9 mouse cellular contexts compared by ENCODE assay signal in genomic region chr10:126935556-126936381, GRCm38 (mm10). TPM values are rescaled to one million over a fixed set of nuclear protein-coding genes. Genes with fewer than 3 reads are reported as not detected.
DNase-seq lines count a peak whose midpoint lies in the region; ATAC-seq lines count a peak whose summit lies in the region.
"Had no signal": no experiment of that assay in that cellular context is flagged by ENCODE, and none has a peak within 500 bp of the region (broad histone marks: within the 10 kb centered on the region; RNA-seq: fewer than 3 reads in every experiment).

No protein-coding gene starts in this region.

- H3K27ac ChIP-seq in embryonic facial prominence, embryonic 13.5 days, result peak overlapping the region; percentile 98

- intact Hi-C loops in left cerebral cortex, postnatal 4 days (cut with DNase I), result no loop called here

- H3K27me3 ChIP-seq in embryonic facial prominence, embryonic 13.5 days, result no peaks in the 10 kb centered on the region

- 0 out of 2 replicates have a peak, but pooled peaks cover 3% of the 10 kb centered on the region for H3K9me3 ChIP-seq in embryonic facial prominence, embryonic 13.5 days

- H3K9ac ChIP-seq in embryonic facial prominence, embryonic 13.5 days, result peak overlapping the region; percentile 27

- H3K4me1 ChIP-seq in embryonic facial prominence, embryonic 13.5 days, result peaks cover 45% of the 10 kb centered on the region

- 36% methylated on average over 18 of the region's 18 CpGs for WGBS in embryonic facial prominence, embryonic 13.5 days

- H3K4me3 ChIP-seq in embryonic facial prominence, embryonic 13.5 days, result no peak overlapping the region
- H3K4me3 ChIP-seq: megakaryocyte, embryonic 14.5 days had no signal

- peak; percentile 37 to 58 for DNase-seq in left cerebral cortex, adult 18-20 months (ENCODE audit: low spot score in 2 of 2)
- DNase-seq in left cerebral cortex, postnatal 4 days, result no peak
- DNase-seq in layer of hippocampus, postnatal 14 days (ENCODE audit: low spot score in 2 of 2), result peak; percentile 71 to 77
- DNase-seq in right cerebral cortex, postnatal 4 days, result peak; percentile 50
- no peak for DNase-seq in spleen, adult 12 weeks (ENCODE audit: low spot score)
- no peak for DNase-seq in embryo, embryonic 10 days (ENCODE audit: low spot score)
- DNase-seq in ovary, postnatal 36 days (ENCODE audit: low spot score), result no peak

- H3K4me2 ChIP-seq in embryonic facial prominence, embryonic 13.5 days, result peak overlapping the region; percentile 31

- ATAC-seq in embryonic facial prominence, embryonic 13.5 days (ENCODE audit: insufficient number of reproducible peaks, insufficient read depth, low FRiP score, low TSS enrichment, low read depth), result peak; percentile 76

- no peaks in the 10 kb centered on the region for H3K36me3 ChIP-seq in embryonic facial prominence, embryonic 13.5 days

RNA-seq across cellular contexts. Expression of gene Atp23, which starts 34.6 kb away (rescaled TPM):
- 10 to 100 TPM in 1 of 2 experiments, 1 to 10 TPM in 1; 8.9 to 11.6 TPM for total RNA-seq in left cerebral cortex, adult 18-20 months (2021)
- total RNA-seq in left cerebral cortex, postnatal 4 days (2021), result 10 to 100 TPM in 1 of 2 experiments, 1 to 10 TPM in 1; 9.6 to 12.4 TPM
- 19.7 and 19.9 TPM in 2 replicates for polyA plus RNA-seq in embryonic facial prominence, embryonic 13.5 days (2015; fragmentation: Nextera tagmentation; extraction: Ambion mirVana)
- 1 to 10 TPM; 8.9 to 9.2 TPM for total RNA-seq in layer of hippocampus, postnatal 14 days (2021)

RNA-seq across cellular contexts. Expression of gene Ctdsp2, which starts 42.7 kb away (rescaled TPM):
- 10 to 100 TPM; 81.2 to 83.8 TPM for total RNA-seq in left cerebral cortex, adult 18-20 months (2021)
- 10 to 100 TPM; 57.6 to 61.4 TPM for total RNA-seq in left cerebral cortex, postnatal 4 days (2021)
- polyA plus RNA-seq in embryonic facial prominence, embryonic 13.5 days (2015; fragmentation: Nextera tagmentation; extraction: Ambion mirVana), result 84.8 and 87.4 TPM in 2 replicates
- total RNA-seq in layer of hippocampus, postnatal 14 days (2021), result 10 to 100 TPM; 90.7 to 93.6 TPM

Comparison
In these comparisons a context has a peak if more than half of its experiments do, and no peak if none do; other contexts are left out.
1. DNase-seq: peak in left cerebral cortex, adult 18-20 months (2 of 2), layer of hippocampus, postnatal 14 days (2 of 2) and right cerebral cortex, postnatal 4 days (single experiment); none in left cerebral cortex, postnatal 4 days (single experiment), spleen, adult 12 weeks (single experiment), embryo, embryonic 10 days (single experiment) and ovary, postnatal 36 days (single experiment).